Mouse (Mus musculus) heart, postnatal 0 days (tissue): ENCODE measurements at regions not wholly inside any gene's neighbourhood (a gene's known extent, or its start where the extent isn't known, plus 50 kb on each side); places are given as distances from the start of the nearest gene placed in this dataset.

Experiments used
- ATAC-seq: fragments of 200-750 bp; cut with Nextera tagmentation; 2 replicates; pipeline ENCODE4 v1.8.0; 2017; ENCODE audit warnings: low read depth, moderate number of reproducible peaks, moderate library complexity; ENCODE audit not compliant: insufficient read depth
- DNase-seq: peaks from one replicate; pipeline ENCODE4 v3.0.0-alpha.2; 2016; ENCODE audit warnings: low spot score
- H3K27ac ChIP-seq: fragments of 300-500 bp; sonication (generic); 2 replicates; pipeline ENCODE4 v1.5.1; 2014; ENCODE audit warnings: low read depth, mild to moderate bottlenecking
- H3K27me3 ChIP-seq: fragments of 300-500 bp; sonication (generic); 2 replicates; pipeline ENCODE4 v1.6.1; 2014; ENCODE audit warnings: low read length, mixed read lengths; ENCODE audit not compliant: control insufficient read depth, insufficient read depth
- H3K36me3 ChIP-seq: fragments of 300-500 bp; sonication (generic); replicated peaks from 2 replicates; pipeline ENCODE4 v1.6.1; 2014; ENCODE audit warnings: low read length, mixed read lengths; ENCODE audit not compliant: control insufficient read depth, insufficient read depth
- H3K4me1 ChIP-seq: fragments of 300-500 bp; sonication (generic); 2 replicates; pipeline ENCODE4 v1.6.1; 2014; ENCODE audit warnings: antibody characterized with exemption; ENCODE audit not compliant: control insufficient read depth, insufficient read depth
- H3K4me2 ChIP-seq: fragments of 300-500 bp; sonication (generic); 2 replicates; pipeline ENCODE4 v1.6.1; 2014; ENCODE audit warnings: low read depth, mild to moderate bottlenecking, low read length, moderate library complexity
- H3K4me3 ChIP-seq: fragments of 300-500 bp; sonication (generic); 2 replicates; pipeline ENCODE4 v1.5.1; 2014; ENCODE audit warnings: low read depth, low read length
- H3K9ac ChIP-seq: fragments of 300-500 bp; sonication (generic); replicated peaks from 2 replicates; pipeline ENCODE4 v1.6.1; 2014; ENCODE audit warnings: low read depth, low read length, mixed read lengths
- H3K9me3 ChIP-seq: fragments of 300-500 bp; sonication (generic); replicated peaks from 2 replicates; pipeline ENCODE4 v1.6.1; 2016; ENCODE audit warnings: low read length; ENCODE audit not compliant: control insufficient read depth
- CTCF ChIP-seq: IDR thresholded peaks from 2 replicates; pipeline ENCODE4 v1.5.1; 2016; ENCODE audit warnings: antibody characterized with exemption, control low read depth, low read depth
- EP300 ChIP-seq: IDR thresholded peaks from 2 replicates; pipeline ENCODE4 v1.6.1; 2016; ENCODE audit warnings: antibody characterized with exemption, low read depth
- WGBS: fragments of 180-500 bp; shearing (Covaris S2); extraction: QIAGEN DNeasy Blood & Tissue Kit; methylation state at CpG from one replicate; pipeline ENCODE4 v1.1.7; 2014; 5-methylcytosine and 5-hydroxymethylcytosine counted together

DNA sequence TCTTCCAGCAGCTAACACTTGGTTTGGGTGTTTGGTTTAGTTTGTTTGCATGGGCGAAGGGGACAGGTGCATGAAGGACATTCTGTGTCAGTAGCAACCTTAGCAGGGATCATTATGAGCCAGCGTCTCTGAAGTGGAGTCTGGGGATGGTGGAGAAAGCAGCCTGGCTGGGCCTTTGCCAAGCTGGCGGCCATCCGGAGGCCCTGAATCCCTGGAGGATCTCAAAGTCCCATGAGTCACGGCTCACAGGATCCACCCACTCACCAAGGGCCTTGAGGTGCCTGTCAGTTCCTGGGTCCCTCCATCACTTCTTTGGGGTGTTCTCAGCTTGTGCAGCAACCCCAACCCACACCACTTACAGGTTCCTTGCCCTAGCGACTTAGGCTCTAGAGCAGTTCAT lies 80.4 kb upstream of the Acsl1 start:
- no peaks in the 10 kb centered on the region for H3K4me1 ChIP-seq
- no peak overlapping the region for H3K4me2 ChIP-seq
- H3K9me3 ChIP-seq: no peaks in the 10 kb centered on the region
- no peak for TF ChIP-seq CTCF
- no peak for TF ChIP-seq EP300
- DNase-seq (no peak), ATAC-seq (no peak)
- no peak overlapping the region for H3K9ac ChIP-seq
- no peaks in the 10 kb centered on the region for H3K27me3 ChIP-seq
- H3K4me3 ChIP-seq: no peak overlapping the region
- 56% methylated on average over 6 of the region's 6 CpGs for WGBS
- H3K36me3 ChIP-seq: no peaks in the 10 kb centered on the region
- H3K27ac ChIP-seq: no peak overlapping the region

DNA sequence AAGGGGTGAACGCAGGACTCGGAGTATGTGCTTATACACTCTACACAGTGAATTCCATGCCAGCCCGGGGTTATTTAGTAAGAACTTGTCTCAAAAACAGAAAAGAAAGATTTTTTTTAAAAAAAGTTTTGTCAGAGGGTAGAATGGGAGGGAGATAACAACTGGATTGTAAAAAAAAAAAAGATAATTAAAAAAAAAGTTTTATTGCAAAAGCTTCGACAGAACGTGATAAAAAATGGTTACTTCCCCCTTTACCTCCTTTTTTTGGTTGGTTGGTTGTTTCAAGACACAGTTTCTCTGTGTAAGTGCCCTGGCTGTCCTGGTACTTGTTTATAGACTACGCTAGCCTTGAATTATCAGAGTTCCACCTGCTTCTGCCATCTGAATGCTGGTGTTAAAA lies 79.2 kb upstream of the Acsl1 start:
- Histone ChIP-seq H3K4me1 (no peaks in the 10 kb centered on the region), H3K9me3 (no peaks in the 10 kb centered on the region), H3K27ac (no peak overlapping the region), H3K36me3 (no peaks in the 10 kb centered on the region), H3K27me3 (no peaks in the 10 kb centered on the region), H3K4me2 (no peak overlapping the region), H3K4me3 (no peak overlapping the region), H3K9ac (no peak overlapping the region)
- DNase-seq (no peak), ATAC-seq (no peak)
- 80% methylated on average over 6 of the region's 6 CpGs for WGBS
- no peak for TF ChIP-seq CTCF
- no peak for TF ChIP-seq EP300

DNA sequence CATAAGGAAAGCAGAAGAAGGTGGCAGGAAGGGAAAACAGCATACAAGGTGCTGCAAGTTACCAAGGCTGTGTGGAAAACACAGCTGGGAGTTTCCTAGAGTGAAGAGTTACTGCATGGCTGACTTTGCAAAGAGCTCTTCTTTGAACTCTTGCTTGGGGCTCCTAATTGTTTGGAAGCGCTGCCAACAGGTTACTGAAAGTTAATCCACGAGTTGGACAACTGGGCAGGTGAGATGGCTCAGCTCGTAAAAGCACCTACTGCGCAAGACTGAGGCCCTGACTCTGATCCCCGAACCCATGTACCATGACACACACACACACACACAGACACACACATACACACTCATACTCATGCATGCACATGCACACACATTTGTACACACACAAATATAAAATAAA lies 77.5 kb upstream of the Acsl1 start:
- Histone ChIP-seq H3K27me3 (no peaks in the 10 kb centered on the region), H3K27ac (no peak overlapping the region), H3K36me3 (no peaks in the 10 kb centered on the region), H3K4me2 (no peak overlapping the region), H3K4me1 (no peaks in the 10 kb centered on the region), H3K9ac (no peak overlapping the region), H3K4me3 (no peak overlapping the region), H3K9me3 (no peaks in the 10 kb centered on the region)
- ATAC-seq: no peak
- no peak for DNase-seq
- 82% methylated on average over 5 of the region's 5 CpGs for WGBS
- no peak for TF ChIP-seq EP300
- TF ChIP-seq CTCF: no peak

DNA sequence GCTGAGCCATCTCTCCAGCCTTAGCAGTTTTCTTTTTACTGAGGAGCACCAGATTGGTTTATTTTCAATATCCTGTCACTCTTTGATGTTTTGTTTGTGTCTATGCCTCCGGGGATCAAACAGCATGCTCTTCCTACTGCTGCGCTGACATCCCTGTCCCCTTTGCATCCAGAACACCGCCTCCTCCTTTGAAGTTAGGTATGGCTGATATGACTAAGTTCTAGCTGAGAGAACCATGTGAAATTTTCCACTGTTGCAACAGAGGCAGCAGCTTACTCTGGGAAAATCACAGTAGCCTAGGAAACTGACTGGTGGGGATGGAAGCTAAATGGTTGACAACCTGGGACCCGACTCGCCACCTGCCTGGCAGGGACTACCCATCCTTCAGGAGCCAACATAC lies 76.1 kb upstream of the Acsl1 start:
- Histone ChIP-seq H3K4me1 (no peaks in the 10 kb centered on the region), H3K36me3 (no peaks in the 10 kb centered on the region), H3K9me3 (no peaks in the 10 kb centered on the region), H3K27ac (no peak overlapping the region), H3K4me3 (no peak overlapping the region), H3K4me2 (no peak overlapping the region), H3K27me3 (no peaks in the 10 kb centered on the region), H3K9ac (no peak overlapping the region)
- 82% methylated on average over 5 of the region's 5 CpGs for WGBS
- DNase-seq: no peak
- TF ChIP-seq CTCF (no peak), EP300 (no peak)
- ATAC-seq: no peak

DNA sequence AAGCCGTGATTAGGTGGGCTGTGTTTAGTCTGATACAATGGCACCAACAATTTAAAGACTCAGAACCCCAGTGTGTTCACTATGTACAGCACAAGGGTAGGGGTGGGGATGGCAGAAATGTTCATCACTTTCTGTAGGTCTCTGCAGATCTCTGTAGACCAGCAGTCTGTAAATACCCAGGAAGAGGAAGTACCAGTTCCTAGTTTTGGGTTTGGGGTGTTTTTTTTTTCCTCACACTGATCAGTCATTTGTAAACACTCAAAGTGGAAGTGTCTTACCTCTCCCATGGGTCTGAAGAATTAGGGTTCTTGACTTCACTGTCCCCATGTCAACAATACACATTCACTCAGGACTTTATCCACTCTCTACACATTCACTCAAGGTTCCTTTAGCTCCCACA lies 75.5 kb upstream of the Acsl1 start:
- ATAC-seq: no peak

DNA sequence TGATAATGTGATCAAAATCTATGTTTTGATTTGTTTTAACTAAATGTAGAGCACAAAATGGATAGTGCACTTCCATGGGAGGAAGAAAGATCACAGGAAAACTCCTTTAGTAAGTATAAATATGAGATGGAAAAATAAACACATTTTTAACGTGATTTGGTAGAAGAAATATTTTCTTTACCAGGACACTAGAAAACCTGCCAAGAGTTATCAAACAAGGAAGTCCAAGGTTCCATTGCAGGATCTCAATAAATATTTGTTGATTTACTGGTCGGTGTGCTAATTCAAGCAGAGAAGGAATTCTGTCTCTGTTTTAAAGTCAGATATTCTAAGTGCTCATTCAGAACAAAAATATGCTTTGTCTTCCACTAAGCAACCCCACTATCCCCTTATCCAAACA lies 73.8 kb upstream of the Acsl1 start:
- WGBS: 57% methylated on average over 2 of the region's 2 CpGs

More for the DNA sequence above, 75.5 kb upstream of the Acsl1 start:
- H3K4me1 ChIP-seq: no peaks in the 10 kb centered on the region
- no peaks in the 10 kb centered on the region for H3K27me3 ChIP-seq
- H3K4me3 ChIP-seq: no peak overlapping the region
- H3K36me3 ChIP-seq: no peaks in the 10 kb centered on the region
- WGBS: 74% methylated on average over 1 of the region's 1 CpGs
- H3K9me3 ChIP-seq: no peaks in the 10 kb centered on the region
- no peak for TF ChIP-seq CTCF
- no peak for TF ChIP-seq EP300
- H3K9ac ChIP-seq: no peak overlapping the region
- no peak overlapping the region for H3K4me2 ChIP-seq
- no peak overlapping the region for H3K27ac ChIP-seq
- DNase-seq: no peak

More for the DNA sequence above, 73.8 kb upstream of the Acsl1 start:
- Histone ChIP-seq H3K9me3 (no peaks in the 10 kb centered on the region), H3K36me3 (no peaks in the 10 kb centered on the region), H3K9ac (no peak overlapping the region), H3K4me3 (no peak overlapping the region), H3K4me2 (no peak overlapping the region), H3K27ac (no peak overlapping the region), H3K4me1 (no peaks in the 10 kb centered on the region), H3K27me3 (no peaks in the 10 kb centered on the region)
- TF ChIP-seq CTCF (no peak), EP300 (no peak)
- ATAC-seq (no peak), DNase-seq (no peak)
